Mouse (Mus musculus): ENCODE results near the gene 4930442H23Rik.

- TF ChIP-seq CTCF (IDR thresholded peaks at IDR 0.05; ENCODE audit: extremely low read depth, insufficient read length, insufficient replicate concordance, low read depth, low read length) (no peak), POLR2A (IDR thresholded peaks at IDR 0.05; ENCODE audit: low read depth, low read length) (0 out of 2 replicates have a peak, but pooled peaks have one; percentile 16)
Measured at GRCm38 (mm10) chr10:81134966-81135681, 48.5 kb downstream of the 4930442H23Rik start, which contains the start of gene Zbtb7a.
